Mouse (Mus musculus) small intestine, adult 2 months (tissue): ENCODE measurements around the gene Tshr.

ENCODE experiments used
- CTCF ChIP-seq: fragments of 200-500 bp; IDR thresholded peaks from 2 replicates; pipeline ENCODE4 v1.5.1; 2012; ENCODE audit warnings: low read depth, mild to moderate bottlenecking, control low read depth, inconsistent platforms, low read length, moderate library complexity, mixed read lengths; ENCODE audit not compliant: insufficient replicate concordance, insufficient read length; ENCODE audit errors: extremely low read depth
- POLR2A ChIP-seq: fragments of 200-500 bp; IDR thresholded peaks from 2 replicates; pipeline ENCODE4 v1.6.1; 2012; ENCODE audit warnings: low read depth, mild to moderate bottlenecking, control low read depth, inconsistent platforms, low read length, moderate library complexity

- no peak for TF ChIP-seq CTCF
- no peak for TF ChIP-seq POLR2A
These were observed 30.7 kb downstream of the Tshr start for GRCm38 (mm10) chr12:91415112-91415511.
